Mouse (Mus musculus) lung, adult 2 months (tissue): Measurements from ENCODE around the gene Chmp4b.

Experiments
- CTCF ChIP-seq: fragments of 200-500 bp; IDR thresholded peaks from 2 replicates; pipeline ENCODE4 v1.5.1; 2011; ENCODE audit warnings: mild to moderate bottlenecking, low read length, control low read depth; ENCODE audit not compliant: insufficient read depth
- POLR2A ChIP-seq: fragments of 200-500 bp; IDR thresholded peaks from 2 replicates; pipeline ENCODE4 v1.6.1; 2011; ENCODE audit warnings: low read depth, mild to moderate bottlenecking, control low read depth, low read length, borderline replicate concordance; ENCODE audit errors: extremely low read depth

GRCm38 (mm10) chr2:154603007-154603637 lies 48.4 kb upstream of the Chmp4b start:
- TF ChIP-seq CTCF (no peak), POLR2A (no peak)
